Mouse (Mus musculus): Measurements from ENCODE around the gene Cyp4x1.
"Not testable (repeated sequence)": the region's sequence is repeated elsewhere in the genome, so short reads cannot be mapped to it uniquely, and the experiment has no call there.

The Cyp4x1 gene

DNA sequence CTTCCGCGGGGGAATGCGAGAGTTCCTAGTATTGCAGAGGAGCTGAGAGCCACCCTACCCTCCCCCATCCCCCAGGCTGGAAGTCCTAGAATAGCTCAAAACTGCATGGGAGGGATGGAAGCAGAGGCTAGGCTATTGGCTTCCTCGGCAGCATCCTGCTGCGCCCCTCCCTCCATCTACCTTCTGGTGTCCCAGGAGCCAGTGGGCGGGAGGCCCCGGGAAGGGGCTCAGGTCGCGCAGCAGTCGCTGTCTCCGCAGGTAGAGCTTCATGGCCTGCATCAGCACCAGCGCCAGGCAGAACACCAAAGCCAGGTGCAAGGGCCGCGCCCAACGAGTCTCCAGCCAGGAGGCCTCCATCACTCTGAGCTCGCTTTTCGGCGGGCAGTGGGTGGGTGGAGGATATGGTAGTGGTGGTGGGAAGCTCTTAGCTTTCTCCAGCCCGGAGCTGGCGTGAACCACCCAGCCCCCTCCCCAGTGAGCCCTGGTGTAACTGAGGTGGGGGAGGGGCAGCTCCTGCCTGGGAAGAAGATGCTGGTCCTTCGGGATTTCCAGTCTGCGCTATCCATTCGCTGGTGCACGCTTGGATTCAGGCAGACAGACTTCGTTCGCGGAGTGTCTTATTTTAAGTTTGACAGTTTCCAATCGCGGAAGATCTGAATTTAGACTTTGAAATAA lies at the start of gene Cyp4x1:
TSS of gene Cyp4x1 (minus strand) at position 661 of the 675 bp plus-strand sequence.
- DNase-seq (ENCODE audit: low spot score) = no peak

DNA sequence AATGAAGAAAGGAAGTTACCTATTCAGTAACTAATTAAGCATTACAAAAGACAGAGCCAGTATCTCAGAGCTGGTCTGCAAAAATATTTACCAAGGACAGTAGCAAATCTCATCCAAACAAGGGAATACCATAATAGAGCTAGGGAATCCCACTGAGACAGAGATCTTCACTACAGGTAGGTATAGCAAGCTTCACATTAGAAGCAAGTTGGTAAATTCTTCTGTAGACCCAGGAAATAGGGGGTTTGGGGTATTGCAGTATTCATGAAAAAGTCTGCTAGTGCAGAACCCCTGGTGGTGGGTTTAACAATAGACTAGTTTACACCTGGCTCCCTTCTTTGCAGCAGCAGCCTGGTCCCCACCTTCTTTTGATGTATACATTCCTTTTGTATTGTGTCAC lies 42.1 kb upstream of the Cyp4x1 start:
- DNase-seq (ENCODE audit: low spot score) = not testable (repeated sequence)

DNA sequence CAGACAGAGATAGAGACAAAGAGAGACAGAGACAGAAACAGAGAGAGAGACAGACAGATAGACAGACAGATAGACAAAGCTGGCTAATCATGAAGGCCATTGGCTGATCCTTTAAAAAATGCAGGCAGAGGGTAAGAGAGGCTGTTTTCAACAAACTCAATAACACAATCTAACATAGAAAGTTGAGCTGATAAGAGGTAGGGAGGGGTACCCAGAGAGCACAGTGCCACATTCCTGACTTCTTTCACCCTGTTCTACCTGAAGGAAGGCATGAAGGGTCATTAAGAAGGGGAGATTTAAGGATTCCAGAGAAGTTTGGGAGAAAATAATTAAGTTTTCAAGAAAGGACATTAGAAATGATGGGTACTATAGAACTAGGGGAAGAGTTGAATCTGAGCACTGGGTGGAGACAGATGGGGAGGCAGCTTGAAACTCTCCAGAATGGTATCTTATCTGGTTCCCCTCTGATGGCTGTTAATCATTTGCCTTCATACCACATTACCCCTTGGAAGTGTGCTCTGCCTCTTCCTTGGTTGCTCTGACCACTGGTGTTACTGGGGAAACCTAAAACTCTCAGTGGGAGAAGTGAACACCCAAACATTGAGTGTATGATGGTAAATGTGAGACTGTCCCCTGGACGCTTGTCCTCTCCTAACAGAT lies 40.7 kb upstream of the Cyp4x1 start:
- DNase-seq (ENCODE audit: low spot score) = no peak

DNA sequence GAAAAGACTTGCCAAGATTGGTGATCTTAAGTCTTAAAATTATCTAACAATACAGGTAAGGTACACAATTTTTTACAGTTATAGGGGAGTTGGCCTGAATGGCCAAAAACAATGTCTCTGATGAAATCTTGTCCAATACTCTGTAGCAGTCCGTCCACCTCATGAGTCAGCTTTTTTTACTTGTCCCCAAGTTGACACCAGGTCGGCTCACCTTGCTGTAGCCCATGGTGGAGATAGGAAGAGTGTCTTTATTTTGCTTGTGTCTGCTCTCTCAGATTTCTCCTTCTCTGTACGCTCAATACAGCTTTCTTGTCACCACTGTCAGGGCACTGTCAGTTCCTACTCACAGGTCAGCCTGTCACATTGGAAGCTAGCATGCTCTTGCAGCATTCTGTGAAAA lies 24.9 kb upstream of the Cyp4x1 start:
- DNase-seq (ENCODE audit: low spot score) = not testable (repeated sequence)

DNA sequence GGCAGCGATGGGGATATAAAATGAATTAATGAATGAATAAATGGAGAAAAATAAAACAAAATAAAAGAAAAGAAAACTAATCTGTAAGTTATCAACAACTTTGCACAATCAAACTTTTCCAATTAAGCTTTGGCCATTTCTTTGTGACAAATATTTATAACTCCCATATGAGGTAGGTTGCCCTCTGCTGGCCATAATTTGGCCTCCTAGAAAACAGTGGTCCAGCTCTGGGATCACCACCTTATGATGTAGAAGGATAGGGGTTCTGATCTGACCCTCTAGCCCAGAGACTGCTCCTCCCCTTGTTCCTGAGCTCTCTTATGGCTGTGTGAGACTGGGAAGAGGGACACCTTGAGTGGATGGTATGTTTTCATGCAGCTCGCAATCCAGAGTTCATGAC lies 20.6 kb upstream of the Cyp4x1 start:
- DNase-seq (ENCODE audit: low spot score) = no peak

DNA sequence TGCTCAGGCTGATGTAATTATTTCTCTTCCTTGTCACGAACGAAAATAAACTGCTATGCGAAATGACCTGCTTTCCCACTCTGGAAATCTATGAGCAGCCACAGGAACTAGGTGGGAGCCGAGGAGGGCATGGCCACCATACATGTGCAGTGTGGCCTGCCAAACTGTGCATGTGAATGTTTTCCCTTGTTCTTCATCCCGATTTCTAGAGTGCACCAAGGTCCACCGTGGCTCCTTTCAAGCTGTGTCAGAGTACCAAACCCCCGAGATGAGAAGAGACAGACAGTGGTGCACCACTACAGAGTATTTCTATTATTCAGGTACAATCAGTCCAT lies 182 bp upstream of the Cyp4x1 start:
- DNase-seq (ENCODE audit: low spot score) = no peak

DNA sequence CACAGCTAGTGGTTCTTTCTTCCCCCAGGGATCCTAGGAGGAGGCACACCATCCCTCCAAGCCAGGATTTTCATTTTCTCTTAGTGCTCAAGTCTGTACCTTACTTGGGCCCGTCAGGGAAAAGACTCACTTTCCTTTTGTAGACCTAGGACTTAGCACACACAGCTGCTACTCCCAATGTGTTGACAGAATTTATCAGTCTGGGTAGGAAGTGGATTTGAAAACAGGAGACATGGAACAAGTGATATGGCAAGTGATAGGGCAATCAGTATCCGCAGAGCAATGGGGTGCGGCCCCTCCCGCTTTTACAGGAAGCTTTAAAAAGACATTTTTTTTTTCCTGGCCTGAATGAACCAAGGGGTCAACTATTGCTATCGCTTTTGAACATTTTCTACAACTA lies 996 bp downstream of the Cyp4x1 start:
- DNase-seq (ENCODE audit: low spot score) = no peak

DNA sequence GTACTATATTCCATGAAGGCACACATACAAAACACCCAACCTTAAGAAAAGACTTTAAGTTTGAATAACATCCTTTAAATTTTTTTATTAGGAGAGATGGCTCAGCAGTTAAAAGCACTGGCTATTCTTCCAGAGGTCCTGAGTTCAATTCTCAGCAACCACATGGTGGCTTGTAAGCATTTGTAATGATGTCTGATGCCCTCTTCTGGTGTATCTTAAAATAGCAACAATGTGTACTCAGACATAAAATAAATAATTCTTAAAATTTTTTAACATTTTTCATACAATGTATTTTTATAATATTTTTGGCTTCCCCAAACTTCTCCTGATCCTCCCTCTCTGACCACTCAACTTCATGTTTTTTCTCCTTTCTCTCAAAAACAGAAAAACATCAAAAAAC lies 9.4 kb downstream of the Cyp4x1 start:
- no peak for DNase-seq (ENCODE audit: low spot score)

DNA sequence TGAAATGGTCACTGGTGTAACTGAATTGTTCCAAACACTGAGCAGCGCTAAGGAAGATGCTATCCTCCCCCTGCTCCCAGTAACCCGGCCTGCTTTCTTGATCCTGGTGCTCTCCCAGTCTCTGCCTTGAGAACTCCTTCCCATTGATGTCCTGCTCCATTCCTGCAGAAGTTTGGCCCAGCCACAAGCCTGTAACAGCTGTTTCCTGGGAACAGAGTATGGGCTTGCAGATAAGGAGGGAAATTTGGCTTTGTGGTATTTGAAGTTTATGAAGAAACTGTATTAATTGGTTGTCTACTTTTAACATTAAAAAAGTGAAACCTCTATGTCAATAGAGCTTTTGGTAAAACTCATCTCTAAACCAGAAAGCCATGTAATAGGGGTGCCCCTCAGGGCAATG lies 10.6 kb downstream of the Cyp4x1 start:
- DNase-seq (ENCODE audit: low spot score) = no peak

DNA sequence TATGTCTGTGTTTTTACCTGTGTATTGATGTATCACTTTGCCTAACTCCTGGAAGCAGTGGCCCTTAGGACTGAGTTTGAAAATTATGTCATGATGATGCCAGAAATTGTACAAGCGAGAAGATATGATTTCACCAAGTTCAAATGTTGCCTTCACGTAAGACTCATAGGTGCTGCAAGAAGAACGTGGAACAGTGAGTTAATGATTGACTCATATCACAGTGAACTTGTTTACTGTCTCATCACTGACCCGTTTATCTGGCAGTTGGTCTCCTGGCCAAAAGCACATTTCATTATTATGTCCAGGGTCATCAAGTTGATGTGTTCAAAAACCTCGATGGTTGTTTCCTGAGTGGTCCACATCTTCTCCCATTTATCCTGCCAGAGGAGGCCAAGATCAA lies 12.5 kb downstream of the Cyp4x1 start:
- DNase-seq (ENCODE audit: low spot score) = no peak

DNA sequence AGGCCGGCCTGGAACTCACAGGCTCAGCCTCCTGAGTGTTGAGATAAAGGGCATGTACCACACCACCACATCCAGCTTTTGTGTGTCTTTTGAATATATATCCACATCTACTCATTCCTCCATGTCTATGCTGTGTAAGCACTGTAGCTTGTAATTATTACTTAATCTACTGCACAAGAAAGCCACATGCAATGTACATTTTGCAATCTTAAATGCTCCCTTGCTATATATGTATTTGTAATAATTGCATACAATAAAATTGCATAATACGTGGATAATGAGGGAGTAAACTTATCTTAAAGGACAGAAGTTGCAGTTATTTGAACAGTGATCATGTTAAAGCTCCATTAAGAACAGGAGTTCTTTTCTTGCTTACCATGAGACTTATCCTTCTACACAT lies 12.9 kb downstream of the Cyp4x1 start:
- no peak for DNase-seq (ENCODE audit: low spot score)

DNA sequence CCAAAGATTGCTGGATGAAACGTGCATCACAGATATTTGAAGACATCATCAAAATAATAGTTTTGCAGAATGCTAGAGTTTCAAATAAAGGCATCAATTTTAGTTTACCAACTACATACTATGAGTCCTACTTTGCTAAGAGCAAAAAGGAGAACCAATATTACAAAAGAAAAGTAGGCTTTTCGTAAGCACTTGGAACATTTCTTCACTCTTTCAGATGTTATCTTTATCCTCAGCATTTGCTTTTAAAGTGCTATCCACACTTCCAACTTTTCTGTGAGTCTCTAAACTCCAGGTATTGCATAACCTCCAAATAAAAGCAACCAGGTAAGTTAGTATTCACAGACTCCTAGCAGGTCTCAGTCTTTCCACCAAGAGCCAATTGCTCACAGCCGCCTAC lies 14.4 kb downstream of the Cyp4x1 start:
- no peak for DNase-seq (ENCODE audit: low spot score)

DNA sequence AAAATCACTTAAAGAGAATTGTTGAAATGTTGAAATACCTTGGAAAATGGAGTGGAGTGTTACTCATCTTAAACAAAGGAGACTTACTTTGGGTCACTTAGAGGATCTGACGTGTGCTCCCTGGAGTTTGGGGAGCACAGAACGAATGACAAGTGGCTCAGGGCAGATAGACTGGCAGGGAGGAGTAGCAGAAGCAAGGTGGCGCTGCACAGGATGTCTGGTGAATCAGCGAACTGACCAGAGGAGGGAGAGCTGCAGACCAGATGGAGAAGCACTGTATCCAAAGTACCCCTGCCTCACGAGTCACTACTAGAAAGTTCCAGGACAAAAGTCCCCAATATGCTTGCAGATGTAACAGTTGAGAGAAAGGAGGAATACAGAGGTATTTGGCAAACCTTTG lies 20.8 kb downstream of the Cyp4x1 start:
- no peak for DNase-seq (ENCODE audit: low spot score)

DNA sequence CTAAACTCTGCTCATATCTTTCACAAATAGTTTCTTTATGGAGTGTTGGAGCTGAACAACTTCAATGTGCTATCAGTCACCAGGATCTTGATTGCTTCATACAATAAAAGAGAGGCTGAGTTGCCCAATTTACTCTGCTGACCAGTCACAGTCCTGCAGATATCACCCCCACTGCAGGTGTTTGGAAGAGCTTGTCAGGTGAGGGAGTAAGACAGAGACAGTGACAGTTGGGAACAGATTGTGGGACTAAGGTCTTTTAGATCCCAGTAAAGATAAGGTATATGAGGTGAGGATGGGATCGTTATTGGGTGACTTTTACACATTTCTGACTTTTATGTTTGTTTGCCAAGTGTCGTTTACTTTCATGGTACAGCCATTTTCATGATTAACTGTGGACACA lies 22.9 kb downstream of the Cyp4x1 start:
- no peak for DNase-seq (ENCODE audit: low spot score)

DNA sequence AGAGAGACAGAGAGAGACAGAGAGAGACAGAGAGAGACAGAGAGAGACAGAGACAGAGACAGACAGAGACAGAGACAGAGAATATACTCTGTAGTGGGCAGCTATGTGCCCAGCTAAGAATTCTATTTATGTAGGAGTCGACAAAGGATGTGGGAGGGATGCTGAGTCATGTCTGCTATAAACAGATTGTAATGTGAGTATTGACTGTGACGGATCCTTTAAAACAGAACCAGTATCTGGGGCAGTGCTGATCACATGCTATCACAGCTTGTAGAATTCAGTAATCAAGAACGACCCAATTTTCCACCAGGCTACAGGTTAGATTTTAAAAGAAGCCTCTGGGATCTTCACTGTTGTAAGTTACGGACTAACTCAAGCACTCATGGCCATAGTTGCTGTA lies 30.6 kb downstream of the Cyp4x1 start:
- no peak for DNase-seq (ENCODE audit: low spot score)

DNA sequence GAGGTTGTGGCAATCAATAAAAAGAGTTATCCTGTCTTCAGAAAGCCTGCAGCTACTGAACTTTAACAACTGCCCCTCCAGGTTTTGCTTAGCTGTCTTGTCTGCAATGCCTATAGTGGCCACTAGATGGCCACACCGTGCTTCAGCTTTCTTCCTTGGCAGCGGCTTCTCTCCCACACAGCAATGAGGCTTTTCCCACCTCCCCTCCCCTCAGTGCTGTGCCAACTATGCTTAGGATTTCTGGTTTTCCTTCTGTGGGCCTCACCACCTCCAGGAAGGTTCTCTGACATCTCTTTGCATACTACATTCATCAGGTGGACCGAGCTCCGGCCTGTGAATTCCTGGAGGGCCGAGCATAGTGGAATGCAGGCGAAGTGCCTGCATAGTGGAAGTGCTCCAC lies 32.4 kb downstream of the Cyp4x1 start:
- peak; percentile 47 for DNase-seq (ENCODE audit: low spot score)

DNA sequence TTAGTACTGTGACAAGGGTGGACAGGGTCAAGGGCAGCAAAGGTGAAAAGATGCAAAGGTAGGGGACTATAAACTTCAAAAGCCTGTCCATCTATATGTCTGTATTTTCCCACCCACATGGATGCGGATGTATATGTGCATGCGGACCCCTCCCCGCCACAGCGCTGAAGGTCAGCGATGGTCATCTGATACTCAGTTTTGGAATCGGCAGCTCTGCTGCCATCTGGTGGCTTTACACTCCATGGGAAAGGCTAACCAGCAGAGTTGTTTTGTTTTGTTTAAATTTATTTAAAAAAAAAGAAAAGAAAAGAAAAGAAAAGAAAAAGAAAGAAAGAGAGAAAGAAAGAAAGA lies 37.0 kb downstream of the Cyp4x1 start:
- peak; percentile 17 for DNase-seq (ENCODE audit: low spot score)

DNA sequence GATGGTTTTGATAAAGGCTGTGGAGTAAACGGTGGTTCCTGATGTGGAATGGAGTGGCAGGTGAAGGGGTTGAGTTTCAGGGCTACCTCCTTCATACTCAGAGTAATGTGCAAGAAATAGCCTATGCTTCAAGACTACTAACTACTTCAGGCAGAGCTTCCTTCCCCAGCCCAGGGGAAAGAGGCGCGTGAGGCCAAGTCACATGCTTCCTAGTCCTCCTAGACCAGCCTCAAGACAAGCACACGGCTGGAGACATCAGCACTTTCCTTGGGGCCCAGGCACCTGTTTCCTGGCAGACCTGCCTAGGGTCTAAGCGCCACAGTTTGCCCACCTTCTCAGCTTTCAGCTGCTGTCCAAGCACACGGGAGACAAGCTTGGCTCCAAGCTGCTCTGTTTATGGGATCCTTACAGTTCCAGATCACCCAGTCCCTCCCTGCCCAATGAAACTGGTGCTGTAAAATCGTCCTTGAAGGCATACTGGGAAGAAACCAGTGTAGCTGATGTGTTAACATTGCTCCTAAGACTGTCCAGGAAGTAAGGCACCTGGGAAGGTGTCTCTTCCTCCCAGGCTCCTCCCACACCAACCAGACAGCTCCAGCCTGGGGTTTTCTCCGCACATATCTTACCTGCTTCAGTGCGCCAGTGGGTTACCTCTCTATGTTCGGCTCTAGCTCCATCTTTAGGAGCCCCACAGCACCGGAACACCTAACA lies 37.5 kb downstream of the Cyp4x1 start:
- no peak for DNase-seq (ENCODE audit: low spot score)

DNA sequence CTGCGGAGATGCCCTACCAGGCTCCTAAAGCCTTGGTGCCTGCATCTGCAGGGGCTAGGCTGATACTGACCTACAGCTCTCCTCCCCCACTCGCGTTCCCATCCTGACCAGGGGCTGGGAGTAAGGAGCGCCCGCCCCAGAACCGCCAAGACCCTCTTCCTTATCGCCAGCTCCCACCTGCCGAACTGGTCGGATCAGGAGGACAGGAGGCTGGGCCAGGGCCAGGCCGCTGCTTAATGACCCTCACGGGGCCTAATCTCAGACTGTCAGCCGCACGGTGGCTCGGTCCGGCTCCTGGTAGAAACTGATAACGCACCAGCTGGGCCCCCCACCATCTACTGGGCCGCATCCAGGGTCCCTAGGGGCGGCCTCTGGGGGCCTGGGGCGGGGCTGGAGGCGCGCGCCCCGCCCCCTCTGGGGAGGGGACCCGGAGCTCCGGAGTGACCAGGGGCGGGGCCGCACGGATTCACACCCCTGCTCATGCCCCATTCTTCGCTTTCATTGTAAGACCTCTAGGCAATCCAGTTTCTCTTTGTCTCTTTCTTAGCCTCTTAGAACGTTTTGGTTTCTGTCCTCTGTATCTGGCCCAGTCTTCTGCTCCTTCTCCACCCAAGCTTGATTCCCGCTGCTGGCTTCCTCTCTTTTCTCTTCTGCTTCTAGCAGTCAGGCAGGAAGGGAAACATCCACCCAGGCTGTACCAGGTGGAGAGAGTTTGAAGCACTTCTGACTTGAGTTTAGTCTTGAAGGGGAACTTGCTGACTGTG lies 38.2 kb downstream of the Cyp4x1 start:
- DNase-seq (ENCODE audit: low spot score) = peak; percentile 18

DNA sequence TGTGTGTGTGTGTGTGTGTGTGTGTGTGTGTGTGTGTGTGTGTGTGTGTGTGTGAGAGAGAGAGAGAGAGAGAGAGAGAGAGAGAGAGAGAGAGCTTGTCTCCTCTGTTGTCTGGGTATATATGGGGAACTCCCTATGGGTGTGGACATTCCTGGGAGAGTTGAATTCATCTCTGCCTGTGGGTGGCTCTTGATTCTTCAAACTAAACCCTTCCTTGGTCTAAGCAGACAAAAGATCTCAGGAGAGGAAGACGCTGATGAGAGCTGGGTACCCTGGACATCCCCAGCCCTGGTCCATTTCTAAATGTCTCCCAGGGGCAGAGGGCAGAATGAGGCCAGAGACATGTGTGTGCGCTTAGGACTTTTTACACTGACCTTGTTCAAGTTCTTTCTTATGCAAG lies 40.0 kb downstream of the Cyp4x1 start:
- no peak for DNase-seq (ENCODE audit: low spot score)

DNA sequence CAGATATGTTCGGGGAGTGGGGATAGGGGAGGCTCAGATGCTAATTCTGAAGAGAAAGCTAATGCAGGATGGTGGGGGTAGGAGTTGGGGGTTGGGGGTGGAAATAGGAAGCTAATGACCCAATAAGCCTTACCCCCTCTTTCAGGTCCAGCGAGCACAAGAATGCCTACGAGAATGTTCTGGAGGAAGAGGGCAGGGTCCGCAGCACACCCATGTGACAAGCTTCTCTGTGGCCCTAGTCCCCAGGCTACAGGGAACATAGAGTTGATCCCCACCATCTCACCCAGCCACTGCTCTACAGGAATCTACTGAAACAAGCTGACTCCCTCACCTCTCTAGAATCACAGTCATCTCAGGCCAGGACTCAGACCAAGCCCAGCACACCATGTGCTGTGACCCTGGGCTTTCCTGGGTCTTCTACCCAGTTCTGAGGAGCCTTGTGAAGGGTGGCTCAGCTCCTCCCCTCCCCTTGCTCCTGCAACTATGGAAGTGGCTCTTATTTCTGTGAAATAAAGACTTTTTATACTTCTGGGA lies 40.7 kb downstream of the Cyp4x1 start:
- DNase-seq (ENCODE audit: low spot score) = no peak

DNA sequence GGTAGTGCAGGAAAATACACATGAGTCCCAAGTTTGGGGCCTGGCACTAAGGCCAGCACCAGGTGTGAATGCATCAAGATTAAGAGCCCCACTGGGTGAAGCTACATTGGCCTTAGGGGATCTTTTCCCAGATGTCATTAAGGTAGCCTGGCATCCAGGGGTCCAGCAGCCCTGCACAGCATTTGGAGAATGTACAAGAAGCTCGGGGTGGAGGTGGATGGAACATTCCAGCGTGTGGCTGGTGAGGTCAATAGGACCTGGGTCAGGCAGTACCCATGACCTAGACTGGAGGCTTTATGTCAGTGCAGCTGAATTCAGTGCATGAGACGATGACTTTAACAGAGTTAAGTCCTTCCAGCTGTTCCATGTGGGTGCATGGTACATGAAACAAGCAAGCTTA lies 42.3 kb downstream of the Cyp4x1 start:
- no peak for DNase-seq (ENCODE audit: low spot score)

DNA sequence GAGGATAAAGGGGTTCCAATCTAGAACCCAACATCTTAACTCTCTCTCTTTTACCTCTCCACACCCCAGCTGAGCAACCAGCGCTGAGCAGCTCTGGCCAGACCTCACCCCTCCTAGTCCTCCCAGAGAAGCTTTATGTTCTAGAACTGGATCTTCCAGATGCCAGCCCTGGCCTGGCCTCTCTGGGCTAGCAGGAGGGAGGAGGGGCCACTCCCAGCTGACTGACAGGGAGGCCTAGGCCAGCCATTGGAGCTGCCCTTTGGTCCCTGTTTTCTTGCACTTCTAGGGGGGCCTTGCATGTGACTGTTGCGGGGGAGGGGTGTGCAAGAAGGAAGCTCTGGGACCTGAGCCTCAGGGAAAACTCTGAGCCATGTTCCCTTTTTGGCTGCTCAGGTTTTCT lies 43.5 kb downstream of the Cyp4x1 start:
- DNase-seq (ENCODE audit: low spot score) = no peak
